Mouse (Mus musculus) adipocyte (in vitro differentiated cells): ENCODE results near the gene Gm3409.
"Not testable (repeated sequence)": the region's sequence is repeated elsewhere in the genome, so short reads cannot be mapped to it uniquely, and the experiment has no call there.

ENCODE experiments used
- DNase-seq: peaks from one replicate; pipeline ENCODE4 v3.0.0-alpha.2; 2016; ENCODE audit warnings: low spot score

Gm3409 gene

GRCm38 (mm10) chr5:146537347-146537746 lies at the start of gene Gm3409:
Gene Gm3409, plus strand, starts transcription at chr5:146537647.
- DNase-seq: not testable (repeated sequence)

- not testable (repeated sequence) for DNase-seq
These were observed 48.5 kb upstream of the Gm3409 start for GRCm38 (mm10) chr5:146488959-146489358.

DNA sequence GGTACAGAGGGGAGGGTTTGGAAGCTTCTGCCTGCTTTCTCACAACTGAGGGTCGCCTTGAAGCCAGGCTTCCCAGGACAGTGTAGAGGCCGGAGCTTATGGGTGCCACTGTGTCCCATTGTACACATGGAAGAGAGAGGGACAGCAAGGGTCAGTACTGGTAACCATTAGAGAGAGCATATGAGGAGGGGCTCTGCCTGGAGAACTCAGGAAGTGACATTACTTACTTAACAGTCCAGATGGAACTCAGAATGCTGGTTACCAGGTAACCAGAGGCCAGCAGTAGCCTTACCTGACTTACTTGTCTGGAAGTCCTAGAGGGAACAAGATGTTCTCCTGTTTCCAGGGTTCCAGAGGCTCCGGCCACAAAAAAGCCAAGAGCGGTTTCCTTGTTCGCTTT lies 46.4 kb upstream of the Gm3409 start, which contains the start of gene Gm6370:
Gene Gm6370 (plus strand): TSS at position 301 of the 400 bp plus-strand sequence.
- not testable (repeated sequence) for DNase-seq

DNA sequence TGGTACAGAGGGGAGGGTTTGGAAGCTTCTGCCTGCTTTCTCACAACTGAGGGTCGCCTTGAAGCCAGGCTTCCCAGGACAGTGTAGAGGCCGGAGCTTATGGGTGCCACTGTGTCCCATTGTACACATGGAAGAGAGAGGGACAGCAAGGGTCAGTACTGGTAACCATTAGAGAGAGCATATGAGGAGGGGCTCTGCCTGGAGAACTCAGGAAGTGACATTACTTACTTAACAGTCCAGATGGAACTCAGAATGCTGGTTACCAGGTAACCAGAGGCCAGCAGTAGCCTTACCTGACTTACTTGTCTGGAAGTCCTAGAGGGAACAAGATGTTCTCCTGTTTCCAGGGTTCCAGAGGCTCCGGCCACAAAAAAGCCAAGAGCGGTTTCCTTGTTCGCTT lies 35.3 kb upstream of the Gm3409 start, which contains the start of gene 4930449I24Rik:
Gene 4930449I24Rik (plus strand): TSS at position 301 of the 400 bp plus-strand sequence.
- not testable (repeated sequence) for DNase-seq

DNA sequence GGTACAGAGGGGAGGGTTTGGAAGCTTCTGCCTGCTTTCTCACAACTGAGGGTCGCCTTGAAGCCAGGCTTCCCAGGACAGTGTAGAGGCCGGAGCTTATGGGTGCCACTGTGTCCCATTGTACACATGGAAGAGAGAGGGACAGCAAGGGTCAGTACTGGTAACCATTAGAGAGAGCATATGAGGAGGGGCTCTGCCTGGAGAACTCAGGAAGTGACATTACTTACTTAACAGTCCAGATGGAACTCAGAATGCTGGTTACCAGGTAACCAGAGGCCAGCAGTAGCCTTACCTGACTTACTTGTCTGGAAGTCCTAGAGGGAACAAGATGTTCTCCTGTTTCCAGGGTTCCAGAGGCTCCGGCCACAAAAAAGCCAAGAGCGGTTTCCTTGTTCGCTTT lies 23.6 kb upstream of the Gm3409 start, which contains the start of gene Gm3402:
Gene Gm3402 (plus strand): TSS at position 301 of the 400 bp plus-strand sequence.
- not testable (repeated sequence) for DNase-seq

DNA sequence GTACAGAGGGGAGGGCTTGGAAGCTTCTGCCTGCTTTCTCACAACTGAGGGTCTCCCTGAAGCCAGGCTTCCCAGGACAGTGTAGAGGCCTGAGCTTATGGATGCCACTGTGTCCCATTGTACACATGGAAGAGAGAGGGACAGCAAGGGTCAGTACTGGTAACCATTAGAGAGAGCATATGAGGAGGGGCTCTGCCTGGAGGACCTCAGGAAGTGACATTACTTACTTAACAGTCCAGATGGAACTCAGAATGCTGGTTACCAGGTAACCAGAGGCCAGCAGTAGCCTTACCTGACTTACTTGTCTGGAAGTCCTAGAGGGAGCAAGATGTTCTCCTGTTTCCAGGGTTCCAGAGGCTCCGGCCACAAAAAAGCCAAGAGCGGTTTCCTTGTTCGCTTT lies 11.9 kb upstream of the Gm3409 start, which contains the start of gene Gm3404:
Gene Gm3404 (plus strand): TSS at position 301 of the 400 bp plus-strand sequence.
- not testable (repeated sequence) for DNase-seq

DNA sequence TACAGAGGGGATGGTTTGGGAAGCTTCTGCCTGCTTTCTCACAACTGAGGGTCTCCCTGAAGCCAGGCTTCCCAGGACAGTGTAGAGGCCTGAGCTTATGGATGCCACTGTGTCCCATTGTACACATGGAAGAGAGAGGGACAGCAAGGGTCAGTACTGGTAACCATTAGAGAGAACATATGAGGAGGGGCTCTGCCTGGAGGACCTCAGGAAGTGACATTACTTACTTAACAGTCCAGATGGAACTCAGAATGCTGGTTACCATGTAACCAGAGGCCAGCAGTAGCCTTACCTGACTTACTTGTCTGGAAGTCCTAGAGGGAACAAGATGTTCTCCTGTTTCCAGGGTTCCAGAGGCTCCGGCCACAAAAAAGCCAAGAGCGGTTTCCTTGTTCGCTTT lies 18.4 kb downstream of the Gm3409 start, which contains the start of gene Gm3415:
Gene Gm3415 (plus strand): TSS at position 301 of the 400 bp plus-strand sequence.
- not testable (repeated sequence) for DNase-seq

- DNase-seq: no peak
These were observed 26.8 kb downstream of the Gm3409 start for GRCm38 (mm10) chr5:146564259-146564658.

DNA sequence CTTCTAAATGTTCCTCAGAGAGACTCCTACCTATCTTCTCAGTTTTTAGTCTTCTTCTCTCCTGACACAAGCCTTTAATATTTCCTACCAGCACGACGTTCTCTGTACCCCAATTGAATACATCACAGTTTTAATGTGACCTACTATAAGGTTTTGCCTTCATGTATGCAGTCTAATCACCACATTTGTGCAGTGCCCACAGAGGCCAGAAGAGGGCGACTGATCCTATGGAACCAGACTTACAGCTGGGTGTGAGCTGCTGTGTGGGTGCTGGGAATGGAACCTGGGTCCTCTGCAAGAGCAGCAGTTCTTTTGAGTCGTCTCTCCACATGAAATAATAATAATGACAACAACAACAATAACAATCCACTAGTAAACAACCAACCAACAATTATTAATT lies 29.6 kb downstream of the Gm3409 start:
- DNase-seq: peak; percentile 15

DNA sequence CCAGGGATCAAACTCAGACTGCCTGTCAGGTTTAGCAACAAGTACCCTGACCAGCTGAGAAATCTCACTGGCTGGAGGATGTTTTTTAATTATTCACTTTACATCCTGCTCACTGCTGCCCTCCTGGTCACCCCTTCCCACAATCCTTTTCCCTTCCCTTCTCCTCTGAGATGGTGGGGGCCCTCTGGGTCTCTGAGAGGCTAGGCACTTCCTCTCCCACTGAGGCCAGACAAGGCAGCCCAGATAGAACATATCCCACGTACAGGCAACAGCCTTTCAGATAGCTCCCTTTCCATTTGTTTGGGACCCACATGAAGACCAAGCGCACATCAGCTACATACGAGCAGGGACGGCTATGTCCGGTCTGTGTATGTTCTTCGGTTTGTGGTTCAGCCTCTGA lies 32.7 kb downstream of the Gm3409 start:
- not testable (repeated sequence) for DNase-seq

- DNase-seq: not testable (repeated sequence)
These were observed 34.6 kb downstream of the Gm3409 start for GRCm38 (mm10) chr5:146571830-146572734.

DNA sequence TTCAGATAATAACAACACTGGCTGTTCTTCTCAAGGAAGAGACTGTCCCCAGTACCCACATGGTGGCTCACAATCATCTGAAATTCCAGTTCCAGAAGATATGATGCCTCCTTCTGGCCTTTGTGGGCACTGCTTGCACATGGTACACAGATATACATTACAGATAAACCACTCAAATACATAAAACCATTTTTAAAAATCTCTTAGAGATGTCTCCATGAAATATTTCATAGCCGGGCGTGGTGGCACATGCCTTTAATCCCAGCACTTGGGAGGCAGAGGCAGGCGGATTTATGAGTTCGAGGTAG lies 35.2 kb downstream of the Gm3409 start:
- DNase-seq: not testable (repeated sequence)

DNA sequence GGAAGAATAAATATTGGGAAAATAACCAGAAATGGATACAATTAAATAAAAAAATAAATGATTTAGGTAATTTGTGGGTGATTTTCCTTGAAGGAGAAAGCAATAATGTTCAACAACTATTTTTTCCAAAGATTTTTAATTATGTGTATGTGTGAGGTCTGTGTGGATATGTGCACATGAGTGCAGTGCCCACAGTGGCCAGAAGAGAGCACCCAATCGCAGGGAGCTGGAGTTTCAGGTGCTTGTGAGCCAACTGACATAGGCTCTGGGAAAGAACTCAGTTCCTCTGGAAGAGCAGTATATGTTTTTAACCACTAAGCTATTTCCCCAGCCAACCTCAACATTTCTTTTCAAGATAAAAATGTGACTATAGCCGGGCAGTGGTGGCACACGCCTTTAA lies 39.2 kb downstream of the Gm3409 start:
- DNase-seq: no peak

DNA sequence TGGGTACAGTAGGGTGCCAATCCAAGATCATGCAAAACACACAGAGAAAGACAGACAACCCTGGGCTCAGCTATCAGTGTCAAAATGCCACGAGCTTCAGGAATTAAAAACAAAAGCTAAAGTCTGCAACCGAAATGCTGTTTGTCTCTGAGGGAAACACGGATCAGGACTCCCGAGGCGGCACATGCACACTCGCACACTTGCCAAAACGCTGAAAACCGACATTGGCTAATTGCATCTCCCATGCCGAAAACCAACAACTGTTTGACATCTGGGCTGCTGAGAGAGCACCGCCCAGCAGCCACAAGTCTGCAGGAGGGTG lies 46.7 kb downstream of the Gm3409 start:
- DNase-seq: no peak

DNA sequence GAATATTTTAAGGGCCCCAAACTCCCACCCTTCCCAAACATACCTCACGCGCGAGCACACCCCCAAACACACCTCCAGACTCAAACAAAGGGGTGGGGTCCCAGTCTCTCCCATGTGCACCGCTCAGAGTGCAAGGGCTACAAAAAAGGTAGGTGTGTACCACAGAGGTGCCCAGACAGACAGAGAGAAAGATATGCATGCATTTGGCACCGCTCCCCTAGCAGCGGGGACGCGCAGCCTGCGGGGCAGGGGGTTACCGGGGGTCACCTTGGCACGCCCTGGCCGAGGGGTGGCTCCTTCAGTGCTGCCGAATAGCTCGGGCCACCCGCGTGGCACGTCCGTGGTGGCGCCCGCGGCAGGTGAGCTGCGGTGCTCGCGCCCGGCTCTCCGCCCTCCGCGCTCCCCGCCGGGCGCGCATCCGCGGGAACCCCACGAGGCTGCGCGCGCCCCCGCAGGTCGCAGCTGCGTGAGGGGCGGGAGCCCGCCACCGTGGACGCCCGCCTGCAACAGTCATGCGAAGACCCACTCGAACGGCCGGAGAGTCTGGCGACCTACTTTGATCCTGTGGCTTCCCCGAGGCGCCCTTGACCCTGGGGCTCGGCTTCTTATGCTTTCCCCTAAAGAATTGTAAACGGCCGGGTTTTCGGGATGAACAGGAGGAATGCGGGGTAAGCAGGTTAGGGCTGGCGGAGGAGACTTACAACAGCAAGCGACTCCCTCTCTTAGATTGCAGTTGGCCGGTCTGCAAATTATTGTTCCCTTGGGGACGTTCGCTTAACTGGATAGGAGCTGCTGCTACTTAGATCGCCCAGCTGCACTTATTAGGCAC lies 47.2 kb downstream of the Gm3409 start, which contains the start of gene Gpr12:
Gene Gpr12 (minus strand): TSS at position 762 of the 829 bp plus-strand sequence.
- no peak for DNase-seq

- no peak for DNase-seq
These were observed 47.8 kb downstream of the Gm3409 start for GRCm38 (mm10) chr5:146585307-146585651.

GRCm38 (mm10) chr5:146586357-146587070 lies 49.1 kb downstream of the Gm3409 start:
- no peak for DNase-seq
